Mouse (Mus musculus): ENCODE measurements around the gene Adck2.

DNA sequence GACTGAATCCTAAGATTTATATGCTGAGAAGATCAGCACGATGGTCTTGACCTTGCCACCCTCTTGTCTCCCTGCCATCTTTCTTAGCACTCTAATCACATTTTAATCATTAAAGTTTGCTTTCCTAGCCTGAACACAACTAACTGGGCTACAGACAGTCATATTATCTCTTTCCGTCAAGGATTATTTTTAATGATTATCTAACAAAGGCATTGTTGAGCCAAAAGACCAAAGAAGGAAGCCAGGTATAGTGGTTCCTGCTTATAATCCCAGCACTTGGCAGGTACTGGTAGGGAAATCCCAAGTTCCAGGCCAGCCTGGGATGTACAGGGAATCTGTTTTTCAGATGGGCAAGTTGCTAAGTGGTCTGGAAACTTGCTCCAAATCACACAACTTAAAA lies 37.6 kb downstream of the Adck2 start:
- no peak for TF ChIP-seq EP300 (IDR thresholded peaks at IDR 0.05)
- no peak for TF ChIP-seq CTCF (IDR thresholded peaks at IDR 0.05)

All from lung, postnatal 0 days (tissue).